Mouse (Mus musculus) heart, embryonic 13.5 days (tissue): ENCODE results near the gene Ccdc85b. TPM values are rescaled to one million over a fixed set of nuclear protein-coding genes. Genes with fewer than 3 reads are reported as not detected.
"Not testable (repeated sequence)": the region's sequence is repeated elsewhere in the genome, so short reads cannot be mapped to it uniquely, and the experiment has no call there.

Experiments used
- ATAC-seq: fragments of 200-750 bp; cut with Nextera tagmentation; 2 replicates; pipeline ENCODE4 v1.8.0; 2017; ENCODE audit warnings: moderate TSS enrichment; ENCODE audit not compliant: insufficient number of reproducible peaks, low FRiP score, low TSS enrichment; ENCODE audit errors: extremely low read depth
- H3K27ac ChIP-seq: fragments of 300-500 bp; sonication (generic); replicated peaks from 2 replicates; pipeline ENCODE4 v1.5.1; 2015; ENCODE audit warnings: moderate library complexity, mild to moderate bottlenecking, inconsistent platforms
- H3K27me3 ChIP-seq: fragments of 300-500 bp; sonication (generic); replicated peaks from 2 replicates; pipeline ENCODE4 v1.6.1; 2015; ENCODE audit warnings: mild to moderate bottlenecking, inconsistent platforms
- H3K36me3 ChIP-seq: fragments of 300-500 bp; sonication (generic); 2 replicates; pipeline ENCODE4 v1.6.1; 2015; ENCODE audit warnings: mild to moderate bottlenecking, inconsistent platforms
- H3K4me1 ChIP-seq: fragments of 300-500 bp; sonication (generic); 2 replicates; pipeline ENCODE4 v1.6.1; 2015; ENCODE audit warnings: inconsistent platforms
- H3K4me2 ChIP-seq: fragments of 300-500 bp; sonication (generic); 2 replicates; pipeline ENCODE4 v1.6.1; 2015; ENCODE audit warnings: inconsistent platforms, mild to moderate bottlenecking, moderate library complexity
- H3K4me3 ChIP-seq: fragments of 300-500 bp; sonication (generic); 2 replicates; pipeline ENCODE4 v1.5.1; 2015; ENCODE audit warnings: moderate library complexity, mild to moderate bottlenecking, inconsistent platforms
- H3K9ac ChIP-seq: fragments of 300-500 bp; sonication (generic); 2 replicates; pipeline ENCODE4 v1.6.1; 2015; ENCODE audit warnings: inconsistent platforms, mild to moderate bottlenecking, moderate library complexity
- H3K9me3 ChIP-seq: fragments of 300-500 bp; sonication (generic); 2 replicates; pipeline ENCODE4 v1.6.1; 2016; ENCODE audit warnings: inconsistent platforms
- WGBS: fragments of 180-500 bp; shearing (Covaris S2); methylation state at CpG from one replicate; pipeline ENCODE4 v1.1.7; 2015; ENCODE audit warnings: mixed read lengths; 5-methylcytosine and 5-hydroxymethylcytosine counted together
- polyA plus RNA-seq: library from polyadenylated mRNA; unstranded; fragments of >200 nt; fragmentation: Nextera tagmentation; extraction: Ambion mirVana; gene quantifications from 2 replicates; pipeline ENCODE4 v1.2.1, GENCODE M21; 2015

Ccdc85b gene
- polyA plus RNA-seq, 1 experiment from 2014 or later, result 7.6 TPM

DNA sequence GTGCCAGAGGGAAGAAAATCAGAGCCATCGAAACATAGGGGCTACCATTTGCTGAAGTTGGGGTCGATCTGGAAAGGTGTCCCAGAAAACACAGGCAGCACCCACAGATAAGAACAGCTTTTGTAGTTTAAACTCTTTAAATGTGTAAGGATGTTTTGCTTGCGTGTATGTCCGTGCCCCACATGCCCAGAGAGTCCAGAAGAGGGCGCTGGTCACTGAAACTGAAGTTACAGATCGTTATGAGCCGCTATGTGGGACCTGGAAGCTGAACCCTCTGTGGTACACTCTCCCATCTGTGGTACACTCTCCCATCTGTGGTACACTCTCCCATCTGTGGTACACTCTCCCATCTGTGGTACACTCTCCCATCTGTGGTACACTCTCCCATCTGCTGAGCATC lies 50.6 kb downstream of the Ccdc85b start:
- WGBS, result 17% methylated on average over 7 of the region's 7 CpGs
- H3K36me3 ChIP-seq, result peaks cover 8% of the 10 kb centered on the region; the same call in 1 of the 2 replicates
- peaks cover 36% of the 10 kb centered on the region for H3K4me1 ChIP-seq
- no peaks in the 10 kb centered on the region for H3K9me3 ChIP-seq
- H3K27me3 ChIP-seq, result no peaks in the 10 kb centered on the region
- H3K4me3 ChIP-seq, result peak overlapping the region; percentile 70
- peak; percentile 45; the same call in 1 of the 2 replicates for ATAC-seq
- peak overlapping the region; percentile 76 for H3K4me2 ChIP-seq
- H3K9ac ChIP-seq, result peak overlapping the region; percentile 93
- H3K27ac ChIP-seq, result peak overlapping the region; percentile 98

DNA sequence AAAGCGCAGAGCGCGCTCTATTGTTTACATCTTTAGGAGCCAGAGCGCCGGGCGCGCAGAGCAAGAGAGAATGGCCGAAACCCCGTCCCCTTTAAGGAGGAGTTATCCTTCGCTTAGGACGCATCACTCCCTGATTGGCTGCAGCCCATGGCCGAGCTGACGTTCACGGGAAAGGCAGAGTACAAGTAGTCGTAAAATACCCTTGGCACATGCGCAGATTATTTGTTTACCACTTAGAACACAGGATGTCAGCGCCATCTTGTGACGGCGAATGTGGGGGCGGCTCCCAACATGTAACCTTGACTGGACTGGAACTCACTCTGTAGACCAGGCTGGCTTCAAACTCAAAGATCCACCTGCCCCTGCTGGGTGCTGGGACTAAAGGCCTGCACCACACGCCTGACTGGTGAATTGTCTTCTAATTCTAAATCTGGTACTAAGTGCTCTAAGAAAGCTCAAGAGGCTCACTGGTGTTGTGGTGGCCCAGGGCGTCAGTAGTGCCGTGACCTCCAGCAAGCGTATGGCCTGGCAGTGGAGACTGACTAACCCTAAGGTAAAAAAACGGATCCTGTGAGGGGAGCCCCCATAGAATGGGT lies 51.1 kb downstream of the Ccdc85b start:
- Histone ChIP-seq H3K4me1 (peaks cover 32% of the 10 kb centered on the region), H3K9ac (peak overlapping the region; percentile 93), H3K27ac (peak overlapping the region; percentile 98), H3K4me3 (peak overlapping the region; percentile 70), H3K4me2 (peak overlapping the region; percentile 76)
- ATAC-seq, result peak; percentile 62
- H3K9me3 ChIP-seq, H3K27me3 ChIP-seq, H3K36me3 ChIP-seq: not testable (repeated sequence)
- 6% methylated on average over 24 of the region's 25 CpGs for WGBS

DNA sequence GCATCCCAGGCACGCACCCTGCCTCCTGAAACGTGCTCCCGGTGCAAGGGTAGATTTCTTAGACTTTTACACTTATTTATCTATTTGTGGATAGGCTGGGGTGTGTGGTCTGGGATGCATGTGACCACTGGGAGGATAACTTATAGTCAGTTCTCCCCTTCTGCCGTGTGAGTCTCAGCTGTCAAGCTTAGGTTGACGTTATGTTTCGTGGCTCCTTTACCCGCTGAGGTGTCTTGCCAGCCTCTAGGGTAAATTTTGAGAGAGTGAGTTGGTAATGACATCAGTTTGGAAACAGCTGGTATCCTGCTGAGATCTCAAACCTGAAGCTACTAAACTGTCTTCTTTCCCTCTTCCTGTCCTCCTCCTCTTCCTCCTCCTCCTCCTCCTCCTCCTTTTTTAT lies 51.8 kb downstream of the Ccdc85b start:
- H3K9me3 ChIP-seq, result no peaks in the 10 kb centered on the region
- peak overlapping the region; percentile 74 for H3K27ac ChIP-seq
- H3K36me3 ChIP-seq, result peaks cover 8% of the 10 kb centered on the region; the same call in 1 of the 2 replicates
- H3K27me3 ChIP-seq, result no peaks in the 10 kb centered on the region
- ATAC-seq, result no peak
- peak overlapping the region; percentile 72 for H3K4me2 ChIP-seq
- 27% methylated on average over 7 of the region's 7 CpGs for WGBS
- H3K9ac ChIP-seq, result peak overlapping the region; percentile 79
- H3K4me1 ChIP-seq, result peaks cover 32% of the 10 kb centered on the region
- H3K4me3 ChIP-seq, result peak overlapping the region; percentile 48

Other genes with a start within 250 kb of the Ccdc85b start
- gene Pacs1, start 184.8 kb downstream of the Ccdc85b start, polyA plus RNA-seq, result 17.7 and 18.6 TPM in 2 replicates
- 210 and 227 TPM in 2 replicates for gene Sf3b2, start 162.4 kb downstream of the Ccdc85b start, polyA plus RNA-seq
- 4.5 and 5.9 TPM in 2 replicates for gene Gal3st3, start 159.6 kb downstream of the Ccdc85b start, polyA plus RNA-seq
- gene Catsper1, start 122.2 kb downstream of the Ccdc85b start, polyA plus RNA-seq, result not detected in 2 replicates
- gene Cst6, start 108.3 kb downstream of the Ccdc85b start, polyA plus RNA-seq, result 0.28 and 0.73 TPM in 2 replicates
- 40.5 and 43.7 TPM in 2 replicates for gene Eif1ad, start 91.2 kb downstream of the Ccdc85b start, polyA plus RNA-seq
- gene Banf1, start 90.7 kb downstream of the Ccdc85b start, polyA plus RNA-seq, result 399 and 477 TPM in 2 replicates
- gene Sart1, start 69.2 kb downstream of the Ccdc85b start, polyA plus RNA-seq, result 40.7 and 41.9 TPM in 2 replicates
- gene Tsga10ip, start 55.4 kb downstream of the Ccdc85b start, polyA plus RNA-seq, result 1.6 and 2.2 TPM in 2 replicates
- 190 and 213 TPM in 2 replicates for gene Drap1, start 32.9 kb downstream of the Ccdc85b start, polyA plus RNA-seq
- gene AI837181, start 32.8 kb downstream of the Ccdc85b start, polyA plus RNA-seq, result 38.3 and 40.9 TPM in 2 replicates
- gene Fosl1, start 10.3 kb downstream of the Ccdc85b start, polyA plus RNA-seq, result not detected in 2 replicates
- gene Fibp, start 2.7 kb upstream of the Ccdc85b start, polyA plus RNA-seq, result 87.4 and 93.1 TPM in 2 replicates
- gene Ctsw, start 10.6 kb upstream of the Ccdc85b start, polyA plus RNA-seq, result 0.56 and 1.7 TPM in 2 replicates
- 74.0 and 80.7 TPM in 2 replicates for gene Efemp2, start 16.1 kb upstream of the Ccdc85b start, polyA plus RNA-seq
- gene Mus81, start 30.5 kb upstream of the Ccdc85b start, polyA plus RNA-seq, result 36.8 and 38.9 TPM in 2 replicates
- 1,825 and 1,925 TPM in 2 replicates for gene Cfl1, start 32.6 kb upstream of the Ccdc85b start, polyA plus RNA-seq
- gene 1700020D05Rik, start 45.9 kb upstream of the Ccdc85b start, polyA plus RNA-seq, result not detected in 2 replicates
- gene Snx32, start 52.6 kb upstream of the Ccdc85b start, polyA plus RNA-seq, result 13.5 and 14.8 TPM in 2 replicates
- 0.07 and 0.13 TPM in 2 replicates for gene Ovol1, start 102.8 kb upstream of the Ccdc85b start, polyA plus RNA-seq
- gene Ap5b1, start 110.1 kb upstream of the Ccdc85b start, polyA plus RNA-seq, result 2.2 and 2.7 TPM in 2 replicates
- 109 and 113 TPM in 2 replicates for gene Rnaseh2c, start 144.0 kb upstream of the Ccdc85b start, polyA plus RNA-seq
- gene Kat5, start 152.3 kb upstream of the Ccdc85b start, polyA plus RNA-seq, result 31.0 and 31.5 TPM in 2 replicates
- gene Rela, start 179.6 kb upstream of the Ccdc85b start, polyA plus RNA-seq, result 35.9 and 37.4 TPM in 2 replicates
- 21.9 and 23.2 TPM in 2 replicates for gene Sipa1, start 205.8 kb upstream of the Ccdc85b start, polyA plus RNA-seq
- 23.2 and 24.0 TPM in 2 replicates for gene Map3k11, start 230.8 kb upstream of the Ccdc85b start, polyA plus RNA-seq
- 13.6 and 14.9 TPM in 2 replicates for gene Pcnx3, start 231.0 kb upstream of the Ccdc85b start, polyA plus RNA-seq
- 0.29 TPM in 1 of 2 replicates, not detected in the other for gene Kcnk7, start 246.5 kb upstream of the Ccdc85b start, polyA plus RNA-seq